Mouse (Mus musculus) neural tube, embryonic 12.5 days (tissue): ENCODE measurements around the gene Zfp329. TPM values are rescaled to one million over a fixed set of nuclear protein-coding genes. Genes with fewer than 3 reads are reported as not detected.

Source experiments
- ATAC-seq: fragments of 200-750 bp; cut with Nextera tagmentation; 2 replicates; pipeline ENCODE4 v1.8.0; 2017; ENCODE audit warnings: low read depth, mild to moderate bottlenecking, moderate TSS enrichment, moderate library complexity; ENCODE audit not compliant: low FRiP score
- H3K27ac ChIP-seq: fragments of 300-500 bp; sonication (generic); 2 replicates; pipeline ENCODE4 v1.5.1; 2016
- H3K27me3 ChIP-seq: fragments of 300-500 bp; sonication (generic); replicated peaks from 2 replicates; pipeline ENCODE4 v1.6.1; 2016; ENCODE audit warnings: mild to moderate bottlenecking
- H3K36me3 ChIP-seq: fragments of 300-500 bp; sonication (generic); 2 replicates; pipeline ENCODE4 v1.6.1; 2016; ENCODE audit warnings: mild to moderate bottlenecking
- H3K4me1 ChIP-seq: fragments of 300-500 bp; sonication (generic); 2 replicates; pipeline ENCODE4 v1.6.1; 2016
- H3K4me2 ChIP-seq: fragments of 300-500 bp; sonication (generic); replicated peaks from 2 replicates; pipeline ENCODE4 v1.6.1; 2016; ENCODE audit warnings: mild to moderate bottlenecking
- H3K4me3 ChIP-seq: fragments of 300-500 bp; sonication (generic); 2 replicates; pipeline ENCODE4 v1.5.1; 2016
- H3K9ac ChIP-seq: fragments of 300-500 bp; sonication (generic); 2 replicates; pipeline ENCODE4 v1.6.1; 2016; ENCODE audit warnings: mild to moderate bottlenecking
- H3K9me3 ChIP-seq: fragments of 300-500 bp; sonication (generic); 2 replicates; pipeline ENCODE4 v1.6.1; 2016; ENCODE audit warnings: mild to moderate bottlenecking
- WGBS: fragments of 180-500 bp; shearing (Covaris S2); methylation state at CpG from one replicate; pipeline ENCODE4 v1.1.7; 2016; 5-methylcytosine and 5-hydroxymethylcytosine counted together
- polyA plus RNA-seq: library from polyadenylated mRNA; unstranded; fragments of >200 nt; fragmentation: Nextera tagmentation; extraction: Ambion mirVana; gene quantifications from 2 replicates; pipeline ENCODE4 v1.2.1, GENCODE M21; 2016

Gene Zfp329
- polyA plus RNA-seq, 1 experiment from 2014 or later = 26.4 TPM

GRCm38 (mm10) chr7:12787333-12787732 is 31.3 kb downstream of the Zfp329 start:
- ATAC-seq = no peak
- 75% methylated on average over 6 of the region's 6 CpGs for WGBS

DNA sequence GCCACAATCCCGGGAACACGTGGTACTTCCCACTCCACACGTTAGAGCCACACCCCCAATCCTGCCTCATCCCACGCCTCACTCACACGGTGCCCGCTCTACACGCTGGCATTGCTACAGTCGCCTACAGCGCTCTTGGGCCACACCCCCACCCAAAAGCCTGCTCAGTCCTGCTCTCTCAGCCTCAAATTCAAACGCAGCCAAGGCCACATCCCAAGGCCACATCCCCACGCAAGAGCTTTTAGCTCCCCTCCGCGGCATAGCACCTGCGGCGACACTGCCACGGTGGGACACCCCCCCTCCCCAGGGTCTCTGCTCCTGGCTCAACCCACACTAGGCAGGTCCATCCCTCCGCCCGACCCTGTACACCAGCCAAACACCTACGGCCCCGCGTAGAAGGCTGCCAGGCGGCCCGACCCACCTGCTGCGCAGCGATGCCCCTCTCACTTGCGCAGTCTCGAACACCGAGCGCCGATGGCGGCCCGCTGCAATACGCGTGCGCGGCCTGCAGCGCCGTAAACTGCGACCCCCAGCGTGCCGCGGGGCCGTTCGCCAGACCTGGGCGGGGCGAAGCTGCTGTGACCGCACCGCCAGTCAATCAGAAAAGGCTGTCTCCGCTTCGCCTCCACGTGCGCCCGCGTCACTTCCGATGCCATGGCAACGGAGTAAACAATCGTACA is 38.4 kb downstream of the Zfp329 start:
- WGBS = under 1% methylated on average over 57 of the region's 57 CpGs
- ATAC-seq = peak; percentile 95
- Histone ChIP-seq H3K27me3 (no peaks in the 10 kb centered on the region), H3K4me3 (peak overlapping the region; percentile 66), H3K9ac (peak overlapping the region; percentile 71), H3K27ac (no peak overlapping the region), H3K36me3 (peaks cover 1% of the 10 kb centered on the region), H3K9me3 (no peaks in the 10 kb centered on the region), H3K4me1 (peaks cover 11% of the 10 kb centered on the region; the same call in 1 of the 2 replicates), H3K4me2 (peak overlapping the region; percentile 94)

More at GRCm38 (mm10) chr7:12787333-12787732, 31.3 kb downstream of the Zfp329 start:
- H3K27me3 ChIP-seq = no peaks in the 10 kb centered on the region
- no peaks in the 10 kb centered on the region; the same call in 1 of the 2 replicates for H3K4me1 ChIP-seq
- no peak overlapping the region for H3K4me2 ChIP-seq
- no peaks in the 10 kb centered on the region for H3K9me3 ChIP-seq
- no peak overlapping the region for H3K9ac ChIP-seq
- no peak overlapping the region for H3K27ac ChIP-seq
- no peaks in the 10 kb centered on the region for H3K36me3 ChIP-seq
- no peak overlapping the region for H3K4me3 ChIP-seq

DNA sequence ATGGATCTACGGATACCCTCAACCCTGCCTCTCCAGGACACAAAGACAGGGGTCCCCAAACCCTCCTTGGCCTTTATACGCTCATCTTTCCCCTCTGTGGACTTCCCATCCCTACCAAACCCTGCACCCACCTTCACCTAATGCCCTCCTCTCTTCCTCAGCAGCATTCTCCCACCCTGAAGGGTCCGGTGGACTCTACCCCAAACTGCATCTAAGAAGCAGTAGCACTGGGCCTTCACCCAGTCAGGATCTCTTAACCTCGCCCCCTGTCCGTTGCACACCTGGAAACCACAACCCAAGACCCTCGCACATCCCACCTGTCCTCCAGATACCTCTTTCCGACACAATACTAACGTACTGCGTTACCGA is 38.9 kb downstream of the Zfp329 start:
- WGBS = 26% methylated on average over 10 of the region's 10 CpGs
- Histone ChIP-seq H3K9ac (peak overlapping the region; percentile 71), H3K27me3 (no peaks in the 10 kb centered on the region), H3K27ac (no peak overlapping the region), H3K4me2 (peak overlapping the region; percentile 94), H3K4me3 (peak overlapping the region; percentile 66), H3K9me3 (no peaks in the 10 kb centered on the region), H3K36me3 (peaks cover 7% of the 10 kb centered on the region), H3K4me1 (peaks cover 11% of the 10 kb centered on the region; the same call in 1 of the 2 replicates)
- no peak for ATAC-seq

DNA sequence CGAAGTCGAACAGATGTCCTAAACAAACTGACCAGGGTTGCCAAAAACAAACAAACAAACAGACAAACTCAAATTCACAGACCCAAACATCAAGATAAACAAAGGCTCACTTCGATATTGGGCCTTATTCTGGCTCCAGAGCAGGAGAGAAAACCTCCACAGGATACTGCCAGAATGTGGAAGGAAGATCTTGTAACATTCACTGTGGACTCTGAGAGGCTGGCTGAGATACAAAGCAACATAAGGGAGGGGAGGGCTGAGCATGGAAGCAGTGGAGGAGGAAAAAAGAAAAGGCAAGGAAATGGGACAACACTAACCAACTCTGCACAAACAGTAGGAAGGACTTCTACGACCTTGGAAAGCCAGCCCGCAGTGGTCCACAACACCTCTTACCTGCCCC is 39.5 kb downstream of the Zfp329 start:
- peaks cover 13% of the 10 kb centered on the region for H3K36me3 ChIP-seq
- peak overlapping the region; percentile 94 for H3K4me2 ChIP-seq
- H3K27me3 ChIP-seq = no peaks in the 10 kb centered on the region
- 93% methylated on average over 5 of the region's 5 CpGs for WGBS
- no peak overlapping the region for H3K27ac ChIP-seq
- peaks cover 11% of the 10 kb centered on the region; the same call in 1 of the 2 replicates for H3K4me1 ChIP-seq
- H3K9me3 ChIP-seq = no peaks in the 10 kb centered on the region
- no peak overlapping the region for H3K9ac ChIP-seq
- no peak overlapping the region for H3K4me3 ChIP-seq
- ATAC-seq = no peak

DNA sequence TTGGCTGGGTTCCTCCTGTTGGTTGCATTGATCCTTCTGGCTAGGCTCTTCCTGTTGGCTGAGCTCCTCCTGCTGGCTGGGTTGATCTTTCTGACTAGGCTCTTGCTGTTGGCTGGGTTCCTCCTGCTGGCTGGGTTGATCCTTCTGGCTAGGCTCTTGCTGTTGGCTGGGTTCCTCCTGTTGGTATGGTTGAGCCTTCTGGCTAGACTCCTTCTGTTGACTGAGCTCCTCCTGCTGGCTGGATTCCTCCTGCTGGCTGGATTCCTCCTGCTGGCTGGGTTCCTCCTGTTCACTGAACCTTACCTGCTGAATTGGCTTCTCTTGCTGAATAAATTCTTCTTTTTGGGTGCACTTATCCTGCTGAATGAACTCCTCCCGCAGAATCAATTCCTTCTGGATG is 44.1 kb downstream of the Zfp329 start:
- 89% methylated on average over 1 of the region's 1 CpGs for WGBS
- H3K36me3 ChIP-seq = peaks cover 48% of the 10 kb centered on the region

GRCm38 (mm10) chr7:12774111-12774510 is 44.5 kb downstream of the Zfp329 start:
- Histone ChIP-seq H3K4me3 (no peak overlapping the region), H3K9me3 (no peaks in the 10 kb centered on the region), H3K27me3 (no peaks in the 10 kb centered on the region), H3K27ac (no peak overlapping the region), H3K4me2 (no peak overlapping the region), H3K36me3 (peaks cover 53% of the 10 kb centered on the region), H3K9ac (no peak overlapping the region), H3K4me1 (no peaks in the 10 kb centered on the region)
- ATAC-seq = no peak
- 89% methylated on average over 9 of the region's 9 CpGs for WGBS

More for the DNA sequence above, 44.1 kb downstream of the Zfp329 start:
- Histone ChIP-seq H3K27me3 (no peaks in the 10 kb centered on the region), H3K9me3 (no peaks in the 10 kb centered on the region), H3K9ac (no peak overlapping the region), H3K4me1 (peaks cover 2% of the 10 kb centered on the region; the same call in 1 of the 2 replicates), H3K27ac (no peak overlapping the region), H3K4me3 (no peak overlapping the region), H3K4me2 (no peak overlapping the region)
- no peak for ATAC-seq

Other genes starting within 250 kb of the Zfp329 start
- 0.08 TPM in 1 of 2 replicates, not detected in the other for gene Vmn2r53, start 210.1 kb downstream of the Zfp329 start, polyA plus RNA-seq
- gene Vmn2r54, start 178.5 kb downstream of the Zfp329 start, polyA plus RNA-seq = not detected in 2 replicates
- not detected in 2 replicates for gene Vmn2r55, start 133.9 kb downstream of the Zfp329 start, polyA plus RNA-seq
- gene Vmn2r56, start 83.9 kb downstream of the Zfp329 start, polyA plus RNA-seq = not detected in 2 replicates
- 11.5 and 13.6 TPM in 2 replicates for gene Zscan18, start 15.2 kb downstream of the Zfp329 start, polyA plus RNA-seq
- 27.4 and 32.4 TPM in 2 replicates for gene Zfp110, start 15.9 kb upstream of the Zfp329 start, polyA plus RNA-seq
- 6.1 and 6.7 TPM in 2 replicates for gene Zfp128, start 62.3 kb upstream of the Zfp329 start, polyA plus RNA-seq
- 12.0 and 12.5 TPM in 2 replicates for gene Zscan22, start 79.0 kb upstream of the Zfp329 start, polyA plus RNA-seq
- gene Rps5, start 103.4 kb upstream of the Zfp329 start, polyA plus RNA-seq = 583 and 619 TPM in 2 replicates
- 0.37 and 0.62 TPM in 2 replicates for gene Rnf225, start 108.6 kb upstream of the Zfp329 start, polyA plus RNA-seq
- 11.6 and 12.1 TPM in 2 replicates for gene Zfp324, start 147.0 kb upstream of the Zfp329 start, polyA plus RNA-seq
- 12.8 and 13.5 TPM in 2 replicates for gene Zfp446, start 159.0 kb upstream of the Zfp329 start, polyA plus RNA-seq
- 0.33 and 0.46 TPM in 2 replicates for gene Slc27a5, start 179.3 kb upstream of the Zfp329 start, polyA plus RNA-seq
- 382 and 393 TPM in 2 replicates for gene Trim28, start 180.3 kb upstream of the Zfp329 start, polyA plus RNA-seq
- gene Zbtb45, start 191.2 kb upstream of the Zfp329 start, polyA plus RNA-seq = 31.8 and 39.9 TPM in 2 replicates
- gene Chmp2a, start 215.9 kb upstream of the Zfp329 start, polyA plus RNA-seq = 150 and 151 TPM in 2 replicates
- 206 and 215 TPM in 2 replicates for gene Ube2m, start 219.4 kb upstream of the Zfp329 start, polyA plus RNA-seq
- 4.8 and 4.9 TPM in 2 replicates for gene Mzf1, start 235.9 kb upstream of the Zfp329 start, polyA plus RNA-seq